Mouse (Mus musculus): Measurements from ENCODE around the gene Prdx6b.

Gene Prdx6b

DNA sequence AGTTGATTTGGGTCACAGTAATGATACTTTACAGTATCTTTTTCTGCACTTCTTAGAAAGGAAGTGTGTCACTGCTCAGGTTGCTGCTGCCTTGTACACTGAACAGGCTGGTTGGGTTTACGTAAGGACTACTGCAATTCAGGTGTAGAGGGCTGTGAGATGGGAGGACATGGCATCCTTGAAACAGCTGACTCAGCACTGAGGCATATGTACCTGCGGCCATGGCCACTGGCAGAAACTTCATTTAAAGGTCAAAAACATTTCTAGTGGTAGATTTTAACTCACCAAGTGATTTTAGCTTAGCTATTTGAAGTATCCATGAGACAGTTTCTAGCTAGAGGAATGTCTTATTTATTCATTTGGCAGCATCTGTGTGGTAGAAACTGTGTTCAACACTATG lies 33.5 kb downstream of the Prdx6b start:
- no peak for DNase-seq (ENCODE audit: low read depth, low spot score)

DNA sequence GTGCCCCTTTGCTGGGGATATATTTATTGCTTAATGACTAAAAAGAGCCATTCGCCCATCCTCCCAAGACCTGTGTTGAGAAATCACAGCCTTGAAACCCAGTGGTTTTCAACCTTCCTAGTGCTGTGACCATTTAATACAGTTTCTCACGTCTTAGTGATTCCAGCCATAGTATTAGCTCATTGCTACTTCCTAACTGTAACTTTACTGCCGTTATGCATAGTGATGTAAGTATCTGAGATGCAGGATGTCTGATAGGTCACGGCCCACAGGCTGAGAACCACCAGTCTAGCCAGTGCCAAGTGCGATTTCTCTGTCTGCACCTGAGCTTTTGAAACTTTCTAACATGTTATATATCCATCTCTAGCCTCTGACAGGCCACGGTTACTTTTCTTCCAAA lies 35.0 kb downstream of the Prdx6b start:
- DNase-seq (ENCODE audit: low read depth, low spot score), result no peak

GRCm38 (mm10) chr2:80328961-80329653 lies 36.8 kb downstream of the Prdx6b start:
- no peak for DNase-seq (ENCODE audit: low read depth, low spot score)

GRCm38 (mm10) chr2:80340537-80340936 lies 48.3 kb downstream of the Prdx6b start:
- DNase-seq (ENCODE audit: low read depth, low spot score), result no peak

Measured in skeletal muscle tissue, adult 2 months (tissue).